Mouse (Mus musculus) liver, embryonic 14.5 days (tissue): ENCODE measurements at regions not wholly inside any gene's neighbourhood (a gene's known extent, or its start where the extent isn't known, plus 50 kb on each side); places are given as distances from the start of the nearest gene placed in this dataset.

ENCODE experiments used
- ATAC-seq: fragments of 200-750 bp; cut with Nextera tagmentation; 2 replicates; pipeline ENCODE4 v1.8.0; 2017; ENCODE audit warnings: moderate number of reproducible peaks, mild to moderate bottlenecking, moderate library complexity; ENCODE audit not compliant: insufficient read depth
- DNase-seq, 3 experiments: peaks; one replicate each; pipeline ENCODE4 v3.0.0-alpha.2; 2012 to 2013; ENCODE audit warnings: low read depth in 3 of 3, low spot score in 3 of 3
- H3K27ac ChIP-seq: fragments of 300-500 bp; sonication (generic); 2 replicates; pipeline ENCODE4 v1.5.1; 2014; ENCODE audit warnings: moderate library complexity, mild to moderate bottlenecking, control low read depth, inconsistent platforms
- H3K27me3 ChIP-seq: fragments of 300-500 bp; sonication (generic); 2 replicates; pipeline ENCODE4 v1.6.1; 2014; ENCODE audit warnings: mild to moderate bottlenecking, low read length, moderate library complexity; ENCODE audit not compliant: control insufficient read depth, insufficient read depth
- H3K36me3 ChIP-seq: fragments of 300-500 bp; sonication (generic); replicated peaks from 2 replicates; pipeline ENCODE4 v1.6.1; 2014; ENCODE audit warnings: low read depth; ENCODE audit not compliant: control insufficient read depth, insufficient read depth
- H3K4me1 ChIP-seq, 2 experiments: fragments of 200-500 bp in 1 of 2; fragments of 300-500 bp in 1 of 2; sonication (generic) in 1 of 2; replicated peaks; 2 replicates each; pipeline ENCODE4 v1.6.1; 2012 to 2014; ENCODE audit warnings: antibody characterized with exemption in 1 of 2, inconsistent platforms in 1 of 2, low read length in 1 of 2; ENCODE audit not compliant: control insufficient read depth in 2 of 2, insufficient read depth in 2 of 2
- H3K4me2 ChIP-seq: fragments of 300-500 bp; sonication (generic); 2 replicates; pipeline ENCODE4 v1.6.1; 2014; ENCODE audit warnings: low read depth, mild to moderate bottlenecking, control low read depth, moderate library complexity
- H3K4me3 ChIP-seq, 2 experiments: fragments of 200-500 bp in 1 of 2; fragments of 300-500 bp in 1 of 2; sonication (generic) in 1 of 2; 2 replicates each; pipeline ENCODE4 v1.5.1; 2012 to 2014; ENCODE audit warnings: low read depth in 2 of 2, low read length in 2 of 2, mild to moderate bottlenecking in 2 of 2, control low read depth in 1 of 2, inconsistent platforms in 1 of 2, moderate library complexity in 1 of 2; ENCODE audit not compliant: insufficient read depth in 1 of 2
- H3K9ac ChIP-seq: fragments of 300-500 bp; sonication (generic); replicated peaks from 2 replicates; pipeline ENCODE4 v1.6.1; 2014; ENCODE audit warnings: mild to moderate bottlenecking, control low read depth, moderate library complexity
- H3K9me3 ChIP-seq: fragments of 300-500 bp; sonication (generic); 2 replicates; pipeline ENCODE4 v1.6.1; 2016; ENCODE audit warnings: low read length, mixed read lengths; ENCODE audit not compliant: control insufficient read depth
- CTCF ChIP-seq: IDR thresholded peaks from 2 replicates; pipeline ENCODE4 v1.5.1; 2016; ENCODE audit warnings: antibody characterized with exemption, low read depth, control low read depth
- EP300 ChIP-seq: IDR thresholded peaks from 2 replicates; pipeline ENCODE4 v1.6.1; 2016; ENCODE audit warnings: antibody characterized with exemption, low read depth
- WGBS: fragments of 180-500 bp; shearing (Covaris S2); extraction: QIAGEN DNeasy Blood & Tissue Kit; methylation state at CpG from one replicate; pipeline ENCODE4 v1.1.7; 2014; ENCODE audit not compliant: insufficient replicate concordance; 5-methylcytosine and 5-hydroxymethylcytosine counted together

DNA sequence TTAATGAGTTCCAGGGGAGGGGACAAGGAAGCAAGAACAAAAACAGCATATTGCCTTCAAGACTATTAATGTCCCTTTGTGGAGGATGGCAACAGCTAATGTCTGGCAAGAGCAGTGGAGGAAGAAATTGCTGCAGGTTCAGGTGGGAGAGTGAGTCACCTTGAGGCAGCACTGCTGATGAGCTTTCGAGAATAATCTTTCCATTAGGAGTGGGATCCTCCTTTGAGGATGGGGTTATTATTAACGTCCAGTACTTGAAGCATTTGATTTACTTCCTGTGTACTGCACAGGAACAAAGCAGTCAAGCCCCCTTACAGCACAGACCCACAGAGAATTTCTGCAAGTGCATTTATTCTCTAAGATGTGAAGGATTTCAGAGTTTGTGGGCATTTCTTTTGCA is 671.2 kb upstream of the Stxbp6 start:
- no peaks in the 10 kb centered on the region for H3K27me3 ChIP-seq
- TF ChIP-seq EP300 = no peak
- TF ChIP-seq CTCF = no peak
- H3K36me3 ChIP-seq = no peaks in the 10 kb centered on the region
- DNase-seq (no peak), ATAC-seq (no peak)
- H3K4me3 ChIP-seq = no peak overlapping the region
- 26% methylated on average over 2 of the region's 2 CpGs for WGBS
- H3K27ac ChIP-seq = no peak overlapping the region
- no peak overlapping the region for H3K4me2 ChIP-seq
- H3K9me3 ChIP-seq = no peaks in the 10 kb centered on the region
- H3K9ac ChIP-seq = no peak overlapping the region
- no peaks in the 10 kb centered on the region for H3K4me1 ChIP-seq

GRCm38 (mm10) chr12:45744619-45745018 is 670.1 kb upstream of the Stxbp6 start:
- H3K9ac ChIP-seq = no peak overlapping the region
- DNase-seq (no peak), ATAC-seq (no peak)
- H3K36me3 ChIP-seq = no peaks in the 10 kb centered on the region
- TF ChIP-seq EP300 (no peak), CTCF (no peak)
- no peaks in the 10 kb centered on the region for H3K9me3 ChIP-seq
- H3K27ac ChIP-seq = no peak overlapping the region
- no peak overlapping the region for H3K4me3 ChIP-seq
- H3K27me3 ChIP-seq = no peaks in the 10 kb centered on the region
- WGBS = 52% methylated on average over 2 of the region's 2 CpGs
- H3K4me1 ChIP-seq = no peaks in the 10 kb centered on the region
- H3K4me2 ChIP-seq = no peak overlapping the region

GRCm38 (mm10) chr12:45733661-45734060 is 659.2 kb upstream of the Stxbp6 start:
- DNase-seq = no peak
- no peak for ATAC-seq
- no peak for TF ChIP-seq CTCF
- no peak for TF ChIP-seq EP300
- 65% methylated on average over 4 of the region's 4 CpGs for WGBS
- Histone ChIP-seq H3K36me3 (no peaks in the 10 kb centered on the region), H3K27ac (no peak overlapping the region), H3K4me3 (no peak overlapping the region), H3K9ac (no peak overlapping the region), H3K4me1 (no peaks in the 10 kb centered on the region), H3K4me2 (no peak overlapping the region), H3K9me3 (no peaks in the 10 kb centered on the region), H3K27me3 (no peaks in the 10 kb centered on the region)

DNA sequence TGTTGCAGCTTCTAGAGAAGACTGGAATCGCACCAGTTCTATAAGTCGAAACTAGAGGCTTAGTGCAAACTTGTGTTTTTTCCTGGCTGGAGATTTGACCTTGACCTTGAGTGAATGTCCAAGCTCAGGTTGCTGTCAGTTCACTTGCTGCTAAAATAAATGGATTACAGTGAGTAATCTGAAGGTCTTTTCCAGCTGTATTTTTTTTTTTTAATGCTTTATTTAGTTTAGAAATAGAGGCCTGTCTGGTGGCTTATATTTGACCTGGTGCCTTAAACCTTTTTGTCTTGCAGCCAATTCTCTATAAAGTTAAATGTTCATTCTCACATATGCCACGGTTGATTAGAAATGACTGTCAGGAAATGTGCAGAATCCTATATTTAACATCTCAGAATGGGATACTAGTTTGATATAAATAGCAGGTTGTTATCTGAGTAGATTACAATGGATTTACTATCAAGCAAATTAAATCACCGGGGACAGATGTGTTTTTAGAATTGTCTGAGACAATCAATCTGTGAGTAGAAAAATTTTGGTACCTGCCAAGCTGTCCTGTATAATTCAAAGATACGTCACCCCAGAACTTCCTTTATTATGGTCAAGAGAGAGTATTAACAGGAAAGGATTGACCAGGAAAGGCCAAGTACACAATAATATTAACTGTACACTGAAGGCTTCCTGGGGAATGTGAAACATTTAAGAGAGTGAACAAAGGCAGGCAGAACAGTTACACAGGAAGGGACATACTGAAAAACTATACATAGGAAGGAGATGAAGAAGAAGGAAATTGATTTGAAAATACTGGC is 650.3 kb upstream of the Stxbp6 start:
- Histone ChIP-seq H3K4me2 (no peak overlapping the region), H3K36me3 (no peaks in the 10 kb centered on the region), H3K9ac (no peak overlapping the region), H3K27me3 (no peaks in the 10 kb centered on the region), H3K4me1 (no peaks in the 10 kb centered on the region), H3K27ac (no peak overlapping the region), H3K9me3 (no peaks in the 10 kb centered on the region), H3K4me3 (no peak overlapping the region)
- TF ChIP-seq CTCF (no peak), EP300 (no peak)
- ATAC-seq (no peak), DNase-seq (no peak)
- WGBS = 64% methylated on average over 5 of the region's 5 CpGs

DNA sequence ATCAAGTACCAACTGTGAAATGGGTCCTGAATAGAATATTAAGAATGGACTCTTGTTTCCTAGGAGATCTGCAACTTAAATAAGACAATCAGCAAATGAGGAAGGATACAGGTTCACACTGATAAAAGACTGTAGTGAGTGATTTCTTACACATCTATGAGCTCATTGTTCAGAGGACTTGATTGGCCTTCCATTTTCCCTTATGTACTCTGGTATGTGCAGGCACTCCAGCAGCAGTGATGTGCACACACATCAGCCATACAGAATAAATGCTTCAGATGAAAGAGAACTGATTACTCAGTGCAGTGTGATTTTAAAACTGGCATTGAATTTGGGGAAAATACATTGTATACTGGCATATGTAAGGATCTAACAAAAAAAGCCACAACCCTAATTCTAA is 636.8 kb upstream of the Stxbp6 start:
- no peaks in the 10 kb centered on the region for H3K36me3 ChIP-seq
- TF ChIP-seq CTCF (no peak), EP300 (no peak)
- no peaks in the 10 kb centered on the region for H3K27me3 ChIP-seq
- ATAC-seq = no peak
- no peak overlapping the region for H3K4me3 ChIP-seq
- DNase-seq = no peak
- H3K4me2 ChIP-seq = no peak overlapping the region
- no peak overlapping the region for H3K27ac ChIP-seq
- no peaks in the 10 kb centered on the region for H3K4me1 ChIP-seq
- no peak overlapping the region for H3K9ac ChIP-seq
- H3K9me3 ChIP-seq = no peaks in the 10 kb centered on the region
